Mouse (Mus musculus) cortical plate, adult 2 months (tissue): ENCODE measurements around the gene AI837181.

Experiments
- CTCF ChIP-seq: fragments of 200-500 bp; IDR thresholded peaks from 2 replicates; pipeline ENCODE4 v1.5.1; 2011; ENCODE audit warnings: mild to moderate bottlenecking, control low read depth, low read length; ENCODE audit not compliant: insufficient read depth; ENCODE audit errors: extremely low read depth
- POLR2A ChIP-seq: fragments of 200-500 bp; IDR thresholded peaks from 2 replicates; pipeline ENCODE4 v1.6.1; 2011; ENCODE audit warnings: mild to moderate bottlenecking, low read length, control low read depth; ENCODE audit not compliant: insufficient read depth; ENCODE audit errors: extremely low read depth

GRCm38 (mm10) chr19:5410641-5411040, 14.3 kb upstream of the AI837181 start:
- TF ChIP-seq CTCF (no peak), POLR2A (no peak)
